Mouse (Mus musculus): ENCODE results near the gene Csf1. TPM values are rescaled to one million over a fixed set of nuclear protein-coding genes. Genes with fewer than 3 reads are reported as not detected.

The Csf1 gene
- polyA plus RNA-seq, 1 experiment from 2014 or later: 3.9 TPM

DNA sequence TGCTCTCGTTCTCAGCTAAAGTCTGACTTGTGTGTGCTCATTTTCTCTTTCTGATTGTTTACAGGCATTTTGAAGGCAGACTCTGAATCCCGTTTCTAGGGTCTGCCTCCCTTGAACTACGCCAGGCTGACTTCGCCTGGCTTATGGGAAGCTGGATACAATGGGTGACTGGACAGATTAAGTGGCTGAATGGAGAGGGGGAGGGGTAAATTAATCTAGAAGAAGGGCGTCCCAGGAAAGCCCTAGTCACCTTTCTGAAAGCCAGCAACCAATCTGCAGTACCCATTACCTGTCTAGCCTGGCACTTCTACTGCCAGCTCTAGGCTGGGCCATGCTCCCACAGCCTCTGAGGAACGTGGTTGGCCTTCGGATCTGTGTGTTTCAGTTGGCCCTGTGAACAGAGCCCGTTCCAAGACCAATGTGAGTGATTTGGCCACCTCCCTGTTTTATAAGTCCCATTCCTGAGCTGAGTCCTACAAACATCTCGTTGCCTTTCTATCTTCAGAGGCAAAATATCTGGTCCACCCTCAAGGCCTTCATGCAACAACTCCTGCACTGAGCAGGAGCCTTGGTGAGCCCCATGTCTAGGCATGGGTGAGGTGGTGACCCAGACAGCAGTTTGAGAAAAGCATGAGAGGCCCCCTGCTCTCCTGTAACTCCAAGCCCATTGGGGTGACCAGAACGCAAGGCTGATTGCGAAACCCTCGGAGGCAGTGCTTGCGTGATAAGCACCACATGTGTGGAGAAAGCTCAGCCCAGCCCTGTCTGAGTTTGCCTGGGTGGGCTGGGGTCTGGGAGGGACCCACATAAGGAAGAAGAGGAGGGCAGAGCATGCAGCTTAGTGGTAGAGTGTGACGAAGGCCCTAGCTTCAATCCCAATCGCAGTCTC, 27.6 kb upstream of the Csf1 start:
- DNase-seq (ENCODE audit: low spot score) (no peak), ATAC-seq (replicated peaks; ENCODE audit: insufficient number of reproducible peaks, low FRiP score, low TSS enrichment, low read depth) (no peak)
- no peaks in the 10 kb centered on the region for H3K27me3 ChIP-seq (ENCODE audit: control insufficient read depth, insufficient read depth, low read length)
- no peaks in the 10 kb centered on the region; the same call in 1 of the 2 replicates for H3K4me1 ChIP-seq (ENCODE audit: control insufficient read depth, insufficient read depth, low read length)
- no peaks in the 10 kb centered on the region for H3K36me3 ChIP-seq (replicated peaks; ENCODE audit: control insufficient read depth, insufficient read depth, low read depth, low read length)
- H3K4me2 ChIP-seq (ENCODE audit: low read depth, low read length): no peak overlapping the region
- no peaks in the 10 kb centered on the region for H3K9me3 ChIP-seq (replicated peaks; ENCODE audit: control insufficient read depth, low read length)
- WGBS: 70% methylated on average over 15 of the region's 15 CpGs
- no peak overlapping the region for H3K4me3 ChIP-seq (ENCODE audit: low read depth, low read length)
- no peak overlapping the region for H3K27ac ChIP-seq (replicated peaks; ENCODE audit: low read depth, low read length)
- H3K9ac ChIP-seq (replicated peaks; ENCODE audit: low read length): no peak overlapping the region

DNA sequence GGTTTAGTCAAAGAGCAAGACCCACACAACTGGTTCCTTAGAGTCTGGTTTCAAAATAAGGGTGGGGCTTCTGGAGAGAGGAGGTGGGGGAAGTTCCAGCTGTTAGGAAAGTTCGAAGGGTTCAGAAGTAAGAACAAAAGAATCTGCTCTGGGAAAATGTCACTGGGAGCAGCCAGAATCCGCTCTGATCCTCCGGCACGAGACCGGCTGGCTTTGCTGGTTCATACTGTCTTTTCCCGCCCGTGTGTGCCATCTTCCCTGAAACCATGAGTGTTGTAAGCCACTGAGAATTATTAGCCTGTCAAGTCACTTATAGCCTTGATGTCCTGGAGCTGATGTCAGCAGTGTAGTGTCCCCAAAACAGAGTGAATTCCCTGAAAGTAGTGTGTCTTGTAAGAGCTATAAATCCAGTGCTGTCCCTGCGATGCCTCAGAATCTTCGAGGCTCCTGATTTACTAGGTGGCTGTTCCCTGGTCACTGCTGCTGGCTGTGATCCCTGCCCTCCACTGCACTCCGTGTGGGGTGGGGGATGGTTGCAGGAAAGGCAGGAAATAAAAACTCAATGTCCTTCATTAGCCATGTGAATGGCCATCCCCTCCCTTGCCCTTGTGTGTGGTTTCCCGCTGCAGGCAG, 26.8 kb upstream of the Csf1 start:
- no peak overlapping the region for H3K4me3 ChIP-seq (ENCODE audit: low read depth, low read length)
- H3K9ac ChIP-seq (replicated peaks; ENCODE audit: low read length): no peak overlapping the region

DNA sequence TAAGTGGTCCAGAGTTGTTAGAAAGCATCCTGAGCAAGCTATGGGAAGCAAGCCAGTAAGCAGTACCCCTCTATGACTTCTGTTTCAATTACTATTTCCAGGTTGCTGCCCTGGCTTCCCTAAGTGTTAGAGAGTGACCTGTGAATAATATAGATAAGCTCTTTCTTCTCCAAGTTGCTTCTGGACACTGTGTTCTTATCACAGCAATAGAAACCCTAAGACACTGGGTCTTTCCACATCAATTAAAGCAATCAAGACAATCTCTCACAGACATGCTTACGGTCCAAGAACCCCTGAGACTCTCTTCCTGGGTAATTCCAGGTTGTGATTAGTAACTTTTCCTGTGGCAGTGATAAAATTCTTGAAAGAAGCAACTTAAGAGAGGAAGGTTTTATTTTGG, 26.1 kb upstream of the Csf1 start:
- H3K4me2 ChIP-seq (ENCODE audit: low read depth, low read length): no peak overlapping the region
- H3K9me3 ChIP-seq (replicated peaks; ENCODE audit: control insufficient read depth, low read length): no peaks in the 10 kb centered on the region
- H3K27me3 ChIP-seq (ENCODE audit: control insufficient read depth, insufficient read depth, low read length): no peaks in the 10 kb centered on the region
- H3K9ac ChIP-seq (replicated peaks; ENCODE audit: low read length): no peak overlapping the region
- H3K4me3 ChIP-seq (ENCODE audit: low read depth, low read length): no peak overlapping the region
- no peak for ATAC-seq (replicated peaks; ENCODE audit: insufficient number of reproducible peaks, low FRiP score, low TSS enrichment, low read depth)
- DNase-seq (ENCODE audit: low spot score): no peak
- no peak overlapping the region for H3K27ac ChIP-seq (replicated peaks; ENCODE audit: low read depth, low read length)
- no peaks in the 10 kb centered on the region for H3K4me1 ChIP-seq (ENCODE audit: control insufficient read depth, insufficient read depth, low read length)
- H3K36me3 ChIP-seq (replicated peaks; ENCODE audit: control insufficient read depth, insufficient read depth, low read depth, low read length): no peaks in the 10 kb centered on the region
- WGBS: 88% methylated on average over 1 of the region's 1 CpGs

More for the DNA sequence above, 26.8 kb upstream of the Csf1 start:
- WGBS: 55% methylated on average over 11 of the region's 11 CpGs
- Histone ChIP-seq H3K27me3 (ENCODE audit: control insufficient read depth, insufficient read depth, low read length) (no peaks in the 10 kb centered on the region), H3K27ac (replicated peaks; ENCODE audit: low read depth, low read length) (no peak overlapping the region), H3K4me1 (ENCODE audit: control insufficient read depth, insufficient read depth, low read length) (no peaks in the 10 kb centered on the region; the same call in 1 of the 2 replicates), H3K9me3 (replicated peaks; ENCODE audit: control insufficient read depth, low read length) (no peaks in the 10 kb centered on the region), H3K36me3 (replicated peaks; ENCODE audit: control insufficient read depth, insufficient read depth, low read depth, low read length) (no peaks in the 10 kb centered on the region), H3K4me2 (ENCODE audit: low read depth, low read length) (no peak overlapping the region)
- ATAC-seq (replicated peaks; ENCODE audit: insufficient number of reproducible peaks, low FRiP score, low TSS enrichment, low read depth) (no peak; the same call in 1 of the 2 replicates), DNase-seq (ENCODE audit: low spot score) (no peak)

DNA sequence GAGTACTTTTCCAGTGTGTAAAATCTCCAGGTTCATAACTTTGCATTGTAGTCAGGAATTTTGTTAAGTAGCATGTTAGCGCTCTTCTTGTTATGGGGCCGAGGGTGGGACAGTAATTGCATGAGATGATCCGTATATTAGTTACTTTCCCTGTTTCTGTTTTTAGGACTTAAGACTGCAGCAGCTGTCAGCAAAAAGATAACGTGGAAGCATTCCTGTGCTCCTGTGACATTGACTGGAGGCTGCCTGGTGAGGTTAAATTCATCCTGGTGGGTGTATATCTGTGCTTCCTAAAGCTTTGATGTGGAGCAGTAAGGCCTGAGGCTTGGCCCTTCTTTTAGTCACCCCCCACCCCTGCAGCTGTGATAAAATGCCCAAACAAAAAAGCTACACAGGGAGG, 25.3 kb upstream of the Csf1 start:
- Histone ChIP-seq H3K27me3 (ENCODE audit: control insufficient read depth, insufficient read depth, low read length) (no peaks in the 10 kb centered on the region), H3K4me3 (ENCODE audit: low read depth, low read length) (no peak overlapping the region), H3K4me2 (ENCODE audit: low read depth, low read length) (no peak overlapping the region), H3K4me1 (ENCODE audit: control insufficient read depth, insufficient read depth, low read length) (no peaks in the 10 kb centered on the region), H3K27ac (replicated peaks; ENCODE audit: low read depth, low read length) (no peak overlapping the region), H3K36me3 (replicated peaks; ENCODE audit: control insufficient read depth, insufficient read depth, low read depth, low read length) (no peaks in the 10 kb centered on the region), H3K9ac (replicated peaks; ENCODE audit: low read length) (no peak overlapping the region), H3K9me3 (replicated peaks; ENCODE audit: control insufficient read depth, low read length) (no peaks in the 10 kb centered on the region)
- 78% methylated on average over 4 of the region's 4 CpGs for WGBS
- no peak for ATAC-seq (replicated peaks; ENCODE audit: insufficient number of reproducible peaks, low FRiP score, low TSS enrichment, low read depth)
- no peak for DNase-seq (ENCODE audit: low spot score)

DNA sequence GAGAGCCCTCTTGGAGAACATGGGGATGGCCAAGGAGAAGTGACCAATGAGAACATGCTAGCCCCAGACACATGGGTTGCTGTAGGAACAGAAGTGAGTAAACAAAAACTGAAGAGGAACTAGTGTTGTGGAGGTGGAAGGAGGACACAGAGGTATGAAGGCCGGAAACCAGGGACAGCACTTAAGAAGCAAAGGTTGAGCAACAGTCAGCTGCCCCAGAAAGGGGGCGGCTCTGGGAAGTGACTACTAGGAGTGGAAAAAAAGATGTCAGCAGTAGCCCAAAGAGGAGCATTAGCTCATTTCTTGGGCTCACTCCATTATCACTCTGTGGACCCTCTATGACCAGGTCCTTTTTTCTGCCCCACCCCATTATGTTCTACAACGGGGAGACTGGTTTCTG, 23.0 kb upstream of the Csf1 start:
- no peak overlapping the region for H3K4me3 ChIP-seq (ENCODE audit: low read depth, low read length)
- no peaks in the 10 kb centered on the region for H3K9me3 ChIP-seq (replicated peaks; ENCODE audit: control insufficient read depth, low read length)
- H3K27ac ChIP-seq (replicated peaks; ENCODE audit: low read depth, low read length): no peak overlapping the region
- H3K27me3 ChIP-seq (ENCODE audit: control insufficient read depth, insufficient read depth, low read length): no peaks in the 10 kb centered on the region
- no peak overlapping the region for H3K9ac ChIP-seq (replicated peaks; ENCODE audit: low read length)
- no peaks in the 10 kb centered on the region for H3K4me1 ChIP-seq (ENCODE audit: control insufficient read depth, insufficient read depth, low read length)
- H3K36me3 ChIP-seq (replicated peaks; ENCODE audit: control insufficient read depth, insufficient read depth, low read depth, low read length): no peaks in the 10 kb centered on the region
- ATAC-seq (replicated peaks; ENCODE audit: insufficient number of reproducible peaks, low FRiP score, low TSS enrichment, low read depth) (no peak; the same call in 1 of the 2 replicates), DNase-seq (ENCODE audit: low spot score) (no peak)
- WGBS: 89% methylated on average over 3 of the region's 3 CpGs
- no peak overlapping the region for H3K4me2 ChIP-seq (ENCODE audit: low read depth, low read length)

DNA sequence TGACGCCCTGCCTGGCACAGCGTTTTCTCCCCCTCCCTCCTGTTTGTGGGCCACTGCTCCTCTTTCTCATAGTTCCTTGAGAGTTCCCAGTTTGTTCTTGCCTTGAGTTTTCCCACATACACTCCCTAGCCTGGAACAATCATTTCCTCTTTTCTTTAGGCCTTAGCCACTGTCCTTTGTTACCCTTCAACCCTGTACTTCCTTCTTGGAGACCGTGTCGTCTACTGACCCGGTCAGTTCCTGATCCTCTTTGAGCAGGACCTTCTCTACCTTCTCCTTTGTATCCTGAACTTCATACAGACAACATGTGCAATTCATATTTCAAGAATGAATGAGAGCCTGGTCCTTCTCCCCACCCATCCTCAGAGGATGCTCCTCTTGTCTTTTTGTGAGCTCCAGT, 21.0 kb upstream of the Csf1 start:
- ATAC-seq (replicated peaks; ENCODE audit: insufficient number of reproducible peaks, low FRiP score, low TSS enrichment, low read depth) (no peak), DNase-seq (ENCODE audit: low spot score) (no peak)
- 89% methylated on average over 5 of the region's 5 CpGs for WGBS
- no peak overlapping the region for H3K9ac ChIP-seq (replicated peaks; ENCODE audit: low read length)
- no peak overlapping the region for H3K4me3 ChIP-seq (ENCODE audit: low read depth, low read length)
- no peaks in the 10 kb centered on the region for H3K36me3 ChIP-seq (replicated peaks; ENCODE audit: control insufficient read depth, insufficient read depth, low read depth, low read length)
- no peak overlapping the region for H3K4me2 ChIP-seq (ENCODE audit: low read depth, low read length)
- H3K9me3 ChIP-seq (replicated peaks; ENCODE audit: control insufficient read depth, low read length): no peaks in the 10 kb centered on the region
- no peaks in the 10 kb centered on the region for H3K27me3 ChIP-seq (ENCODE audit: control insufficient read depth, insufficient read depth, low read length)
- H3K4me1 ChIP-seq (ENCODE audit: control insufficient read depth, insufficient read depth, low read length): no peaks in the 10 kb centered on the region; the same call in 1 of the 2 replicates
- no peak overlapping the region for H3K27ac ChIP-seq (replicated peaks; ENCODE audit: low read depth, low read length)

DNA sequence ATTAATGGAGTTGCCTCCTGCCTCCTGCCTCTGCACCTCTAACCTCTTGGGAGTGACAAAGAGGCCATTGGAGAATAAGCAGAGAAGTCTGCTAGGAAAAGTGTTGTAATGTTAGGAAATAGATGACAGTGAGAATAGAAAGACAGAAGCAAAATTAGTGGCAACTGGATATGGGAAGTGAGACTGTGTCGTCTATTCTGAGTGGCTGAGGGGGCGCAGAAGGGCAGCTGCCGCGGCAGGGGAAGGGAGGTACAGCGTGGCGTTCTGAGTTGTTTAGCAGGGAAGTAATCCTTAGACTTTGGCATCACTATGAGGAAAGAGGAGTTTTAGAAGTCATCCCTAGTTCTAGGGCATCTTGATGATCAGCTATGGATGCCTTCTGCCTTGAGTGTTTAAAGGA, 17.7 kb upstream of the Csf1 start:
- WGBS: 81% methylated on average over 6 of the region's 6 CpGs
- no peaks in the 10 kb centered on the region for H3K36me3 ChIP-seq (replicated peaks; ENCODE audit: control insufficient read depth, insufficient read depth, low read depth, low read length)
- peaks cover 2% of the 10 kb centered on the region; the same call in 1 of the 2 replicates for H3K4me1 ChIP-seq (ENCODE audit: control insufficient read depth, insufficient read depth, low read length)
- DNase-seq (ENCODE audit: low spot score) (no peak), ATAC-seq (replicated peaks; ENCODE audit: insufficient number of reproducible peaks, low FRiP score, low TSS enrichment, low read depth) (no peak)
- H3K9ac ChIP-seq (replicated peaks; ENCODE audit: low read length): no peak overlapping the region
- H3K27ac ChIP-seq (replicated peaks; ENCODE audit: low read depth, low read length): no peak overlapping the region
- H3K4me3 ChIP-seq (ENCODE audit: low read depth, low read length): no peak overlapping the region
- H3K4me2 ChIP-seq (ENCODE audit: low read depth, low read length): no peak overlapping the region
- no peaks in the 10 kb centered on the region for H3K27me3 ChIP-seq (ENCODE audit: control insufficient read depth, insufficient read depth, low read length)
- no peaks in the 10 kb centered on the region for H3K9me3 ChIP-seq (replicated peaks; ENCODE audit: control insufficient read depth, low read length)

DNA sequence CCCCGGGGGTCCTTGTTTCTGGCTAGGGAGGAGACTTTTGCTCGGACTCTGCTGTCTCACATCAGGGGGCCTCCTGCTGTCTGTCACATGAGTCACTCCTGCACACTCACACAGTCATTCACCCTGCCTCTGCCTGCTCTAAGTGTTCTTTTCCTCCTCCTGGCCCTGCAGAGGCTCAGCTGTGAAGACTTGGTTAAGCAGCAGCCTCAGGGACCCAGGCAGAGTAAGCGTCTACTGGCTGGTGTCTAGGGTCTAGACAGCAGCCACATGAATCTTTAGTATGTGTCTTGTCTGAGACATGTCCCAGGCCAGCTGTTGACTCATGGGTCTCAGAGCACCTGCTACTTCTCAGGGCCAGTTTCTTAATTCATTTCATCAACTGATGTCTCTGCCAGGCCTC, 16.0 kb upstream of the Csf1 start:
- WGBS: 17% methylated on average over 3 of the region's 3 CpGs
- H3K27me3 ChIP-seq (ENCODE audit: control insufficient read depth, insufficient read depth, low read length): no peaks in the 10 kb centered on the region
- no peak overlapping the region for H3K9ac ChIP-seq (replicated peaks; ENCODE audit: low read length)
- ATAC-seq (replicated peaks; ENCODE audit: insufficient number of reproducible peaks, low FRiP score, low TSS enrichment, low read depth) (no peak), DNase-seq (ENCODE audit: low spot score) (no peak)
- no peaks in the 10 kb centered on the region for H3K36me3 ChIP-seq (replicated peaks; ENCODE audit: control insufficient read depth, insufficient read depth, low read depth, low read length)
- peaks cover 2% of the 10 kb centered on the region; the same call in 1 of the 2 replicates for H3K4me1 ChIP-seq (ENCODE audit: control insufficient read depth, insufficient read depth, low read length)
- no peak overlapping the region for H3K4me3 ChIP-seq (ENCODE audit: low read depth, low read length)
- H3K4me2 ChIP-seq (ENCODE audit: low read depth, low read length): no peak overlapping the region
- no peaks in the 10 kb centered on the region for H3K9me3 ChIP-seq (replicated peaks; ENCODE audit: control insufficient read depth, low read length)
- no peak overlapping the region for H3K27ac ChIP-seq (replicated peaks; ENCODE audit: low read depth, low read length)
